Mouse (Mus musculus): ENCODE measurements around the gene Hoxd3. TPM values are rescaled to one million over a fixed set of nuclear protein-coding genes. Genes with fewer than 3 reads are reported as not detected.

Gene Hoxd3
- polyA plus RNA-seq, 1 experiment = 5.7 TPM

GRCm38 (mm10) chr2:74692808-74693431 lies 18.8 kb upstream of the Hoxd3 start:
- 2% methylated on average over 20 of the region's 20 CpGs for WGBS
- Histone ChIP-seq H3K27ac (ENCODE audit: insufficient read depth, low read length) (no peak overlapping the region), H3K27me3 (ENCODE audit: control insufficient read depth, insufficient read depth, low read length) (peaks cover 23% of the 10 kb centered on the region; the same call in 1 of the 2 replicates), H3K4me3 (replicated peaks; ENCODE audit: insufficient read depth, low read depth, low read length) (no peak overlapping the region), H3K4me1 (ENCODE audit: control insufficient read depth, insufficient read depth, low read length) (no peaks in the 10 kb centered on the region)
- TF ChIP-seq POLR2A (IDR thresholded peaks at IDR 0.05; ENCODE audit: borderline replicate concordance, insufficient read depth, low read length) = no peak
- no peak for TF ChIP-seq CTCF (IDR thresholded peaks at IDR 0.05; ENCODE audit: borderline replicate concordance, insufficient read depth, low read depth, low read length)
- DNase-seq = no peak

GRCm38 (mm10) chr2:74693432-74693827 lies 18.3 kb upstream of the Hoxd3 start:
- TF ChIP-seq POLR2A (IDR thresholded peaks at IDR 0.05; ENCODE audit: borderline replicate concordance, insufficient read depth, low read length) (no peak), CTCF (IDR thresholded peaks at IDR 0.05; ENCODE audit: borderline replicate concordance, insufficient read depth, low read depth, low read length) (no peak)
- WGBS = 7% methylated on average over 4 of the region's 4 CpGs
- Histone ChIP-seq H3K27me3 (ENCODE audit: control insufficient read depth, insufficient read depth, low read length) (peaks cover 26% of the 10 kb centered on the region; the same call in 1 of the 2 replicates), H3K27ac (ENCODE audit: insufficient read depth, low read length) (no peak overlapping the region), H3K4me3 (replicated peaks; ENCODE audit: insufficient read depth, low read depth, low read length) (no peak overlapping the region), H3K4me1 (ENCODE audit: control insufficient read depth, insufficient read depth, low read length) (no peaks in the 10 kb centered on the region)
- no peak for DNase-seq

- Histone ChIP-seq H3K4me1 (ENCODE audit: control insufficient read depth, insufficient read depth, low read length) (no peaks in the 10 kb centered on the region), H3K27ac (ENCODE audit: insufficient read depth, low read length) (no peak overlapping the region), H3K27me3 (ENCODE audit: control insufficient read depth, insufficient read depth, low read length) (peaks cover 28% of the 10 kb centered on the region; the same call in 1 of the 2 replicates), H3K4me3 (replicated peaks; ENCODE audit: insufficient read depth, low read depth, low read length) (no peak overlapping the region)
- peak in 1 of 2 experiments; percentile 3 for DNase-seq
- WGBS = 3% methylated on average over 16 of the region's 16 CpGs
- no peak for TF ChIP-seq POLR2A (IDR thresholded peaks at IDR 0.05; ENCODE audit: borderline replicate concordance, insufficient read depth, low read length)
- no peak for TF ChIP-seq CTCF (IDR thresholded peaks at IDR 0.05; ENCODE audit: borderline replicate concordance, insufficient read depth, low read depth, low read length)
These were observed 17.7 kb upstream of the Hoxd3 start for GRCm38 (mm10) chr2:74694066-74694465.

GRCm38 (mm10) chr2:74695383-74695782 lies 16.3 kb upstream of the Hoxd3 start:
- WGBS = 15% methylated on average over 1 of the region's 1 CpGs
- no peaks in the 10 kb centered on the region for H3K4me1 ChIP-seq (ENCODE audit: control insufficient read depth, insufficient read depth, low read length)
- DNase-seq = no peak
- H3K27ac ChIP-seq (ENCODE audit: insufficient read depth, low read length) = no peak overlapping the region
- no peak for TF ChIP-seq POLR2A (IDR thresholded peaks at IDR 0.05; ENCODE audit: borderline replicate concordance, insufficient read depth, low read length)
- TF ChIP-seq CTCF (IDR thresholded peaks at IDR 0.05; ENCODE audit: borderline replicate concordance, insufficient read depth, low read depth, low read length) = no peak
- no peak overlapping the region for H3K4me3 ChIP-seq (replicated peaks; ENCODE audit: insufficient read depth, low read depth, low read length)
- H3K27me3 ChIP-seq (ENCODE audit: control insufficient read depth, insufficient read depth, low read length) = peaks cover 28% of the 10 kb centered on the region; the same call in 1 of the 2 replicates

GRCm38 (mm10) chr2:74695813-74696430 lies 15.8 kb upstream of the Hoxd3 start:
- Histone ChIP-seq H3K4me3 (replicated peaks; ENCODE audit: insufficient read depth, low read depth, low read length) (no peak overlapping the region), H3K27me3 (ENCODE audit: control insufficient read depth, insufficient read depth, low read length) (peaks cover 27% of the 10 kb centered on the region; the same call in 1 of the 2 replicates), H3K4me1 (ENCODE audit: control insufficient read depth, insufficient read depth, low read length) (no peaks in the 10 kb centered on the region), H3K27ac (ENCODE audit: insufficient read depth, low read length) (no peak overlapping the region)
- 3% methylated on average over 7 of the region's 7 CpGs for WGBS
- DNase-seq = no peak
- TF ChIP-seq POLR2A (IDR thresholded peaks at IDR 0.05; ENCODE audit: borderline replicate concordance, insufficient read depth, low read length) = no peak
- TF ChIP-seq CTCF (IDR thresholded peaks at IDR 0.05; ENCODE audit: borderline replicate concordance, insufficient read depth, low read depth, low read length) = no peak

GRCm38 (mm10) chr2:74696442-74697335 lies 15.0 kb upstream of the Hoxd3 start:
- Histone ChIP-seq H3K4me3 (replicated peaks; ENCODE audit: insufficient read depth, low read depth, low read length) (no peak overlapping the region), H3K27me3 (ENCODE audit: control insufficient read depth, insufficient read depth, low read length) (peaks cover 24% of the 10 kb centered on the region; the same call in 1 of the 2 replicates), H3K4me1 (ENCODE audit: control insufficient read depth, insufficient read depth, low read length) (no peaks in the 10 kb centered on the region), H3K27ac (ENCODE audit: insufficient read depth, low read length) (no peak overlapping the region)
- no peak for TF ChIP-seq CTCF (IDR thresholded peaks at IDR 0.05; ENCODE audit: borderline replicate concordance, insufficient read depth, low read depth, low read length)
- TF ChIP-seq POLR2A (IDR thresholded peaks at IDR 0.05; ENCODE audit: borderline replicate concordance, insufficient read depth, low read length) = no peak
- DNase-seq = no peak
- 3% methylated on average over 34 of the region's 34 CpGs for WGBS

GRCm38 (mm10) chr2:74697567-74698121 lies 14.1 kb upstream of the Hoxd3 start, which contains the start of gene Hoxd9:
TSS of gene Hoxd9 (plus strand) at chr2:74697727.
- Histone ChIP-seq H3K4me1 (ENCODE audit: control insufficient read depth, insufficient read depth, low read length) (no peaks in the 10 kb centered on the region), H3K4me3 (replicated peaks; ENCODE audit: insufficient read depth, low read depth, low read length) (no peak within 1 kb of the TSS), H3K27me3 (ENCODE audit: control insufficient read depth, insufficient read depth, low read length) (peaks cover 21% of the 10 kb centered on the region; the same call in 1 of the 2 replicates), H3K27ac (ENCODE audit: insufficient read depth, low read length) (no peak within 1 kb of the TSS)
- DNase-seq = no peak
- no peak for TF ChIP-seq POLR2A (IDR thresholded peaks at IDR 0.05; ENCODE audit: borderline replicate concordance, insufficient read depth, low read length)
- TF ChIP-seq CTCF (IDR thresholded peaks at IDR 0.05; ENCODE audit: borderline replicate concordance, insufficient read depth, low read depth, low read length) = no peak
- WGBS = 2% methylated on average over 43 of the region's 43 CpGs

Data from cerebellum, adult 2 months (tissue).